Mouse (Mus musculus) kidney, embryonic 15.5 days (tissue): ENCODE measurements around the gene Gm45021. TPM values are rescaled to one million over a fixed set of nuclear protein-coding genes. Genes with fewer than 3 reads are reported as not detected.

Experiments
- ATAC-seq: fragments of 200-750 bp; cut with Nextera tagmentation; replicated peaks from 2 replicates; pipeline ENCODE4 v1.8.0; 2017; ENCODE audit warnings: moderate TSS enrichment; ENCODE audit not compliant: low FRiP score
- H3K27ac ChIP-seq: fragments of 300-500 bp; sonication (generic); 2 replicates; pipeline ENCODE4 v1.5.1; 2015; ENCODE audit warnings: mild to moderate bottlenecking, inconsistent platforms
- H3K27me3 ChIP-seq: fragments of 300-500 bp; sonication (generic); 2 replicates; pipeline ENCODE4 v1.6.1; 2015; ENCODE audit warnings: inconsistent platforms
- H3K36me3 ChIP-seq: fragments of 300-500 bp; sonication (generic); 2 replicates; pipeline ENCODE4 v1.6.1; 2015; ENCODE audit warnings: inconsistent platforms
- H3K4me1 ChIP-seq: fragments of 300-500 bp; sonication (generic); 2 replicates; pipeline ENCODE4 v1.6.1; 2015; ENCODE audit warnings: inconsistent platforms
- H3K4me2 ChIP-seq: fragments of 300-500 bp; sonication (generic); 2 replicates; pipeline ENCODE4 v1.6.1; 2015; ENCODE audit warnings: moderate library complexity, mild to moderate bottlenecking, inconsistent platforms
- H3K4me3 ChIP-seq: fragments of 300-500 bp; sonication (generic); replicated peaks from 2 replicates; pipeline ENCODE4 v1.5.1; 2015; ENCODE audit warnings: mild to moderate bottlenecking, inconsistent platforms
- H3K9ac ChIP-seq: fragments of 300-500 bp; sonication (generic); 2 replicates; pipeline ENCODE4 v1.6.1; 2015; ENCODE audit warnings: mild to moderate bottlenecking, inconsistent platforms
- H3K9me3 ChIP-seq: fragments of 300-500 bp; sonication (generic); replicated peaks from 2 replicates; pipeline ENCODE4 v1.6.1; 2016; ENCODE audit warnings: inconsistent platforms
- WGBS: fragments of 180-500 bp; shearing (Covaris S2); methylation state at CpG from one replicate; pipeline ENCODE4 v1.1.7; 2015; ENCODE audit warnings: mixed read lengths; 5-methylcytosine and 5-hydroxymethylcytosine counted together
- polyA plus RNA-seq: library from polyadenylated mRNA; unstranded; fragments of >200 nt; fragmentation: Nextera tagmentation; extraction: Ambion mirVana; gene quantifications from 2 replicates; pipeline ENCODE4 v1.2.1, GENCODE M21; 2015

Gm45021 gene
- polyA plus RNA-seq, 1 experiment from 2014 or later: not detected

- Histone ChIP-seq H3K9me3 (no peaks in the 10 kb centered on the region), H3K36me3 (no peaks in the 10 kb centered on the region), H3K4me1 (peaks cover 39% of the 10 kb centered on the region), H3K4me2 (peak overlapping the region; percentile 89), H3K9ac (peak overlapping the region; percentile 34), H3K4me3 (peak overlapping the region; percentile 49), H3K27me3 (peaks cover 38% of the 10 kb centered on the region), H3K27ac (0 out of 2 replicates have a peak overlapping the region, but pooled peaks have one; percentile 13)
- ATAC-seq: 0 out of 2 replicates have a peak, but pooled peaks have one; percentile 43
- under 1% methylated on average over 32 of the region's 32 CpGs for WGBS
Observed at GRCm38 (mm10) chr6:48626984-48627383, 37.6 kb downstream of the Gm45021 start.

- WGBS: 7% methylated on average over 7 of the region's 7 CpGs
- H3K27ac ChIP-seq: peak overlapping the region; percentile 75
- no peaks in the 10 kb centered on the region for H3K9me3 ChIP-seq
- peaks cover 39% of the 10 kb centered on the region for H3K4me1 ChIP-seq
- H3K4me2 ChIP-seq: peak overlapping the region; percentile 89
- no peaks in the 10 kb centered on the region for H3K36me3 ChIP-seq
- 0 out of 2 replicates have a peak, but pooled peaks have one; percentile 4 for ATAC-seq
- peak overlapping the region; percentile 49 for H3K4me3 ChIP-seq
- peak overlapping the region; percentile 34; the same call in 1 of the 2 replicates for H3K9ac ChIP-seq
- peaks cover 38% of the 10 kb centered on the region for H3K27me3 ChIP-seq
Observed at GRCm38 (mm10) chr6:48627511-48627924, 38.1 kb downstream of the Gm45021 start.

- 0 out of 2 replicates have a peak, but pooled peaks have one; percentile 57 for ATAC-seq
- Histone ChIP-seq H3K27me3 (peaks cover 38% of the 10 kb centered on the region), H3K9me3 (no peaks in the 10 kb centered on the region), H3K4me3 (no peak overlapping the region), H3K9ac (no peak overlapping the region), H3K4me1 (peaks cover 39% of the 10 kb centered on the region), H3K4me2 (peak overlapping the region; percentile 90; the same call in 1 of the 2 replicates), H3K27ac (peak overlapping the region; percentile 75), H3K36me3 (no peaks in the 10 kb centered on the region)
- WGBS: 71% methylated on average over 3 of the region's 3 CpGs
Observed at GRCm38 (mm10) chr6:48628377-48628776, 39.0 kb downstream of the Gm45021 start.

- H3K4me3 ChIP-seq: peak overlapping the region; percentile 47
- H3K9ac ChIP-seq: peak overlapping the region; percentile 48
- no peaks in the 10 kb centered on the region for H3K36me3 ChIP-seq
- 7% methylated on average over 53 of the region's 54 CpGs for WGBS
- peak; percentile 27; the same call in 1 of the 2 replicates for ATAC-seq
- peaks cover 38% of the 10 kb centered on the region for H3K27me3 ChIP-seq
- peaks cover 39% of the 10 kb centered on the region for H3K4me1 ChIP-seq
- peak overlapping the region; percentile 90 for H3K4me2 ChIP-seq
- H3K27ac ChIP-seq: peak overlapping the region; percentile 75
- H3K9me3 ChIP-seq: no peaks in the 10 kb centered on the region
Observed at GRCm38 (mm10) chr6:48628808-48629660, 39.6 kb downstream of the Gm45021 start.

GRCm38 (mm10) chr6:48629661-48630034 lies 40.2 kb downstream of the Gm45021 start:
- H3K9me3 ChIP-seq: no peaks in the 10 kb centered on the region
- H3K27me3 ChIP-seq: peaks cover 38% of the 10 kb centered on the region
- no peaks in the 10 kb centered on the region for H3K36me3 ChIP-seq
- H3K4me1 ChIP-seq: peaks cover 39% of the 10 kb centered on the region
- H3K4me2 ChIP-seq: peak overlapping the region; percentile 90
- ATAC-seq: 0 out of 2 replicates have a peak, but pooled peaks have one; percentile 19
- peak overlapping the region; percentile 48 for H3K9ac ChIP-seq
- H3K27ac ChIP-seq: peak overlapping the region; percentile 75; the same call in 1 of the 2 replicates
- 7% methylated on average over 13 of the region's 13 CpGs for WGBS
- H3K4me3 ChIP-seq: peak overlapping the region; percentile 47

- Histone ChIP-seq H3K9ac (no peak overlapping the region), H3K27me3 (peaks cover 31% of the 10 kb centered on the region), H3K27ac (no peak overlapping the region), H3K9me3 (no peaks in the 10 kb centered on the region), H3K4me3 (no peak overlapping the region), H3K4me2 (no peak overlapping the region), H3K4me1 (peaks cover 39% of the 10 kb centered on the region), H3K36me3 (no peaks in the 10 kb centered on the region)
- WGBS: 90% methylated on average over 8 of the region's 8 CpGs
- no peak for ATAC-seq
Observed at GRCm38 (mm10) chr6:48630831-48631230, 41.4 kb downstream of the Gm45021 start.

GRCm38 (mm10) chr6:48635105-48635504 lies 45.7 kb downstream of the Gm45021 start:
- Histone ChIP-seq H3K36me3 (no peaks in the 10 kb centered on the region), H3K27me3 (no peaks in the 10 kb centered on the region), H3K4me1 (0 out of 2 replicates have a peak, but pooled peaks cover under 1% of the 10 kb centered on the region), H3K4me2 (no peak overlapping the region), H3K9ac (no peak overlapping the region), H3K27ac (no peak overlapping the region), H3K4me3 (no peak overlapping the region), H3K9me3 (no peaks in the 10 kb centered on the region)
- WGBS: 83% methylated on average over 2 of the region's 2 CpGs
- no peak for ATAC-seq

- Histone ChIP-seq H3K4me1 (no peaks in the 10 kb centered on the region), H3K9ac (no peak overlapping the region), H3K4me2 (no peak overlapping the region), H3K4me3 (no peak overlapping the region), H3K36me3 (no peaks in the 10 kb centered on the region), H3K27ac (no peak overlapping the region), H3K9me3 (no peaks in the 10 kb centered on the region), H3K27me3 (no peaks in the 10 kb centered on the region)
- WGBS: 73% methylated on average over 6 of the region's 6 CpGs
- ATAC-seq: no peak
Observed at GRCm38 (mm10) chr6:48636515-48636914, 47.1 kb downstream of the Gm45021 start.

GRCm38 (mm10) chr6:48637811-48638500 lies 48.5 kb downstream of the Gm45021 start:
- WGBS: 65% methylated on average over 6 of the region's 6 CpGs
- H3K4me2 ChIP-seq: no peak overlapping the region
- H3K4me1 ChIP-seq: no peaks in the 10 kb centered on the region
- H3K27me3 ChIP-seq: no peaks in the 10 kb centered on the region
- no peak for ATAC-seq
- no peaks in the 10 kb centered on the region for H3K36me3 ChIP-seq
- H3K27ac ChIP-seq: no peak overlapping the region
- H3K4me3 ChIP-seq: no peak overlapping the region
- H3K9ac ChIP-seq: no peak overlapping the region
- H3K9me3 ChIP-seq: no peaks in the 10 kb centered on the region

- H3K4me2 ChIP-seq: no peak overlapping the region
- H3K9ac ChIP-seq: no peak overlapping the region
- H3K4me3 ChIP-seq: no peak overlapping the region
- H3K4me1 ChIP-seq: no peaks in the 10 kb centered on the region
- H3K27ac ChIP-seq: no peak overlapping the region
- no peak for ATAC-seq
- H3K27me3 ChIP-seq: no peaks in the 10 kb centered on the region
- H3K9me3 ChIP-seq: no peaks in the 10 kb centered on the region
- no peaks in the 10 kb centered on the region for H3K36me3 ChIP-seq
- WGBS: 70% methylated on average over 2 of the region's 2 CpGs
Observed at GRCm38 (mm10) chr6:48638553-48638952, 49.1 kb downstream of the Gm45021 start.

- no peak overlapping the region for H3K27ac ChIP-seq
- H3K9ac ChIP-seq: no peak overlapping the region
- no peak overlapping the region for H3K4me2 ChIP-seq
- H3K36me3 ChIP-seq: no peaks in the 10 kb centered on the region
- no peaks in the 10 kb centered on the region for H3K9me3 ChIP-seq
- H3K27me3 ChIP-seq: peaks cover 3% of the 10 kb centered on the region; the same call in 1 of the 2 replicates
- no peaks in the 10 kb centered on the region; the same call in 1 of the 2 replicates for H3K4me1 ChIP-seq
- 71% methylated on average over 6 of the region's 6 CpGs for WGBS
- no peak overlapping the region for H3K4me3 ChIP-seq
- no peak for ATAC-seq
Observed at GRCm38 (mm10) chr6:48641391-48641790, 52.0 kb downstream of the Gm45021 start.
